Mouse (Mus musculus) cerebellum, postnatal 14 days (tissue): ENCODE data around the gene Irs4.

ENCODE experiments used
- DNase-seq, 2 experiments: peaks; one replicate each; pipeline ENCODE4 v3.0.0; 2021; ENCODE audit warnings: mixed read lengths in 2 of 2

Gene Irs4

DNA sequence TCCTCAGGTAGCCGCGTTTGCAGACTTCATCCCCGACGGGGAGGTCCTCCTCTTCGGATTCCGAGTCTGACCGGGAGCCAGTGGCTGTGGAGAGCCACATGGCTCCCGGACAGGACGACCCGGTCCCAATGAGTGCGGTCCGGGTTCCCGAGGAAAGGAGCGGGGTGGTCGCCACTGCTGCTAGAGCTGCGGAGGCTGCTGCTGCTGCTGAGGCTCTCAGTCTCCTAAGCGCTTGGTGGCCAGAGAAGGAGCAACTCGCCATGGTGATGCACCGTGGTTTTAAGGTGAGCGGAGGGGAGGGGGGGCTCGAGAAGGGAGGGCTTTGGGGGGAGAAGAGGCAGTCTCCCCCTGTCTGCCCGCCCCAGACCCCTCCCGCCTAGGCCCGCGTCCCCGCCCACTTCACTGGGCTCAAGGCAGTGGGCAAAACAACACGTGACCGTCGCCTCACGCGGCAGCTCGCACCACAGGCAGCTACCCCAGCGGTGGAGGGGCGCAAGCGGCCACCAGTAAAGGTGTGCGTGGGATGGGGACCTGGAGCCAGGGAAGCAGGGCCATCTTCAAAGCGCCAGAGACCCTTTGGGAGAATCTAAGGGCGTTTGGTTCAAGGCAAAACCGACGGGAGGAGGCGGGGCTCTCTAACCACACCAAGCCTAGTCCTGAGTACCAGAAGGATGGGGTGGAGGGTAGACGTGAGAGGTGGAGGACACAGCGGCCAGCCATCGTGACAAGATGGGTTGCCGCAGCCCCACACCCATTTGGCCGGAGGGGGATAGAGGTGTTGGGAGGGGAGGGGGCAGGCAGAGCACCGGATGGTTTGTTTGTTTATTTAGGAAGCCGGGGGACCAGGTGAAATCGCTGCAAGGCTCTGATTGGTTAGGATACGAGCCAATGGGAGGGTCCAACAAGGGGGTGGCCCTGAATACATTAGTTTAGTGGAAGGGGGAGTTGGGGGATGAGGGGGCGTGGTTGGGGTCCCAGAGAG lies at the start of gene Irs4:
Gene Irs4 (minus strand): TSS at position 327 of the 982 bp plus-strand sequence.
- peak in 1 of 2 experiments; percentile 10 for DNase-seq

DNA sequence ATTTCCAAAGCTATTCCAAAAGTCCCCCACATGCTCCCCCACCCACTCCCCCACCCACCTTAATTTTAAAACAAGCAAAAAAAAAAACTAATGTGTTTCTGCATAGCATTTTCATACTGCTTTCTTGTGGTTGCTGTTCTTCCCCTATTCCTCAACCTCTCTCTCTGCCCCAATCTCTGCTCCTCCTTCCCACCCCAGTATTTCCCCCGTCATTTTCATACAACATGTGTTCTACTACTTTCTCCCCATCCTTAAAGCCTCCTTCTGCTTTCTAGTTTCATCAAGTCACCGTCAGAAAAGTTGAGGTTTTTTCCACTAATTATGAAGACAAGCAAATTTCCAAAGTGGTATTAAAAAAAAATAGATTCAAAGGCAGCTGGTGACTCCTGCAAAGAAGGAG lies 25.3 kb upstream of the Irs4 start:
- no peak for DNase-seq

DNA sequence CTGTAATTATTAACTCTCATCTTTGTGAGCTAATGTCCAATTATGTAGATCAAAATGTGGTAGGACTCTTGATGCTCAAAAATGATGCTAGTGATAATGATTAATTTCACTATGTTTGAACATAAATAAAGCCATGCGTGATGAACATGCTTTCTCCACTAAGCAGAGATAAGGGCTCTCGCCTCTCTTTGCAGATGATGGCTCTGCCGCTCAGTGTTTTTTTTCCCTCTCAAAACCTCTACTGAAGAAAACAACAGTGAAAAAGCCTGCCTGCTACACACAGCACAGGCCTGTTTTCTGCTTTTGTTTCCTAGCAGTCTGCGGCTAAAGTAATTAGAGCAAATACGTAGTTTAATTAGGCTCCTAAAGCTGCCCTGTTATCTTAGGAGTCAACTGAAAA lies 4.5 kb upstream of the Irs4 start:
- DNase-seq: no peak

DNA sequence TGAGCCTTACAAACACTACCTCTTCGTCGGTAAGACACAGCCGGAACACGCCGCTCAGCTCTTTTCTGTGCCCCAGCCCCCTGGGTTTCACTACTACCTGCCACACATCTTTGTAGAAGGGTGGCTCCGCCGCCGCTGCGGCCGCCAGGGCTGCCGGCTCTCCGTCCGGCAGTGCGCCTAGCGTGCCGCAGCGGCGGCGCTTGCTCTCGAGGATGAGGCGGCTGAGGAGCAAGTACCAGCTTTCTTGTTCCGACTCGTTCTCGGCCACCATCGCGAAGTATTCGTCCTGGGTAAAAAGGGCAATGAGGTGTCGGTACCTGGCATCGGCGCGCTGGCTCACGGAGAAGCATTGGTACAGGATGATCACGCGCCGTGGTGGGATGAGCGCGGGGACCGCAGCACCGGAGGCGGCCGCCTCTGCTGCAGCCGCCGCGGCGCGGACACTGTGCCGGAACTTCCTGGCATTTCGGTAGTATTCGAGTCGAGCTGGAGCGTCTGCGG lies 622 bp downstream of the Irs4 start:
- peak; percentile 7 to 9 for DNase-seq

DNA sequence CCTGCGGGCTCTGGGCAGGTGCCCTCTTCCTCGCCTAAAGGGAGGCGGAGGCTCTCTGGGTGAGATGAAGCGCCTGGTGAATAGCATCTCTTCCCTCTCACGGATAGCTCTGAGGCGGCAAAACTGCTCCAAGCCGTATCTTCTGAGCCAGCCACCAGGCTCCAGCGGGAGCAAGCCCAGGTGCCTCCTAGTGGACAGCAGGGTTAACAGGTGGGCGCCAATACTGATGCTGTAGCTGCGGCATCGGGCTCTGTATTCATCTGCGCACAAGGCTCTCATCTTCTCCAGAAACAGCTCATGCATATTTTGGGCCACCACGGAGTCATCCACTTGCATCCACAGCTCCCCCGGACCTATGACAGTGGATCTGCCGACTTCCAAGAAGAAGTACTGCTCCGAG lies 1.1 kb downstream of the Irs4 start:
- peak in 1 of 2 experiments; percentile 9 for DNase-seq

DNA sequence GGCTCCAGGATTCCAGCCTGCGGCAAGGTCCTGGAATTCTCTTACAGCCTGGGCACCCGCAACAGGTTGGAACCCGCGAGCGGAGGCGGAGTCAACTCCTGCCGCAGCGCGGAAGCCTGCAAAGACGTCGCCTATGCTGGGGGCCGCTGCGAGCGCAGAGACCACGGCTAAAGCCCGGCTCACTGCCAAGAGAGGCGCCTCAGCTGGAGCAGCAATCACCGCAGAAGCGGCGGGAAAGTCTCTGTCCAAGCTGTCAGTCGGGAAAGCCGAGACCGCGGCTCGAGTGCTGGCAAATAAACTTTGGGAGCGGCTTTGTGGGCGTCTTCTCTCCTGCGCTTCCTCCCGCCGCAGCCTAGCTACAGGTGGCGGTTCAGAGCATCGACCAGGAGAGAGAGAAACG lies 3.3 kb downstream of the Irs4 start:
- peak; percentile 24 to 33 for DNase-seq
